Mouse (Mus musculus) heart, embryonic 10.5 days (tissue): ENCODE data around the gene Atxn2l. TPM values are rescaled to one million over a fixed set of nuclear protein-coding genes. Genes with fewer than 3 reads are reported as not detected.
"Not testable (repeated sequence)": the region's sequence is repeated elsewhere in the genome, so short reads cannot be mapped to it uniquely, and the experiment has no call there.

Experiments
- DNase-seq: peaks from one replicate; pipeline ENCODE4 v3.0.0-alpha.2; 2017; ENCODE audit warnings: low spot score
- H3K27ac ChIP-seq: fragments of 300-500 bp; sonication (generic); 2 replicates; pipeline ENCODE4 v1.5.1; 2016; ENCODE audit warnings: mild to moderate bottlenecking
- H3K27me3 ChIP-seq: fragments of 300-500 bp; sonication (generic); 2 replicates; pipeline ENCODE4 v1.6.1; 2016; ENCODE audit warnings: mild to moderate bottlenecking; ENCODE audit not compliant: poor library complexity, insufficient read depth, severe bottlenecking
- H3K36me3 ChIP-seq: fragments of 300-500 bp; sonication (generic); 2 replicates; pipeline ENCODE4 v1.6.1; 2016; ENCODE audit warnings: mild to moderate bottlenecking, moderate library complexity
- H3K4me1 ChIP-seq: fragments of 300-500 bp; sonication (generic); 2 replicates; pipeline ENCODE4 v1.6.1; 2016; ENCODE audit warnings: mild to moderate bottlenecking
- H3K4me3 ChIP-seq: fragments of 300-500 bp; sonication (generic); 2 replicates; pipeline ENCODE4 v1.5.1; 2016; ENCODE audit warnings: mild to moderate bottlenecking, moderate library complexity
- H3K9me3 ChIP-seq: fragments of 300-500 bp; sonication (generic); 2 replicates; pipeline ENCODE4 v1.6.1; 2016; ENCODE audit warnings: mild to moderate bottlenecking, moderate library complexity
- WGBS: fragments of 180-500 bp; shearing (Covaris S2); methylation state at CpG from one replicate; pipeline ENCODE4 v1.1.7; 2016; 5-methylcytosine and 5-hydroxymethylcytosine counted together
- polyA plus RNA-seq: library from polyadenylated mRNA; unstranded; fragments of >200 nt; fragmentation: Nextera tagmentation; extraction: Ambion mirVana; gene quantifications from 2 replicates; pipeline ENCODE4 v1.2.1, GENCODE M21; 2016

Atxn2l gene
- polyA plus RNA-seq, 1 experiment from 2014 or later: 52.3 TPM

DNA sequence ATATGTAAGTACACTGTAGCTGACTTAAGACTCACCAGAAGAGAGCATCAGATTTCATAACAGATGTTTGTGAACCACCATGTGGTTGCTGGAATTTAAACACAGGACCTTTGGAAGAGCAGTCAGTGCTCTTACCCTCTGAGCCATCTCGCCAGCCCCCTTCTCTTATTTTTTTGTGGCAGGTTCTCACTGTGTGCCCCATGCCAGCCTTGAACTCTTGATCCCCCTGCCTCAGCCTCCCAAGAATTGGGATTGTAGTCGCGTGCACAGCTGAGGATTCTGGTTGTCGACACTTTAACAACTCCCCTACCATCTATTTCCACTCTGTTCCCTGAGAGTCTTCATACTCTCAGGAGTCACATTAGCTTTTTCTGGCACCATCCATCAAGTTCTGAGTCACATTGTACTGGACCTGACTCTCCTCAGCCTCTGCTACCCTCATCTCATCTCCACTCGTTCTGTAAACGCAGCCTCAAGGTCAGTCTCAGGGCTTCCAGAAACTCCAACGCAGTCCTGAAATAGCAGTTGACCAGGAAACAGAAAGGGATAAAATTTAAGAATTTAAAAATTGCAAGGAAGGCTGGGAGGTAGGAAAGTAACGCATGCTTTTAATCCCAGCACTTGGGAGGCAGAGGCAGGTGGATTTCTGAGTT, 4.0 kb upstream of the Atxn2l start:
- no peaks in the 10 kb centered on the region for H3K9me3 ChIP-seq
- H3K4me3 ChIP-seq: no peak overlapping the region
- H3K27me3 ChIP-seq: no peaks in the 10 kb centered on the region
- no peak for DNase-seq
- H3K36me3 ChIP-seq: no peaks in the 10 kb centered on the region
- WGBS: 82% methylated on average over 8 of the region's 8 CpGs
- H3K4me1 ChIP-seq: peaks cover 5% of the 10 kb centered on the region; the same call in 1 of the 2 replicates
- H3K27ac ChIP-seq: no peak overlapping the region

DNA sequence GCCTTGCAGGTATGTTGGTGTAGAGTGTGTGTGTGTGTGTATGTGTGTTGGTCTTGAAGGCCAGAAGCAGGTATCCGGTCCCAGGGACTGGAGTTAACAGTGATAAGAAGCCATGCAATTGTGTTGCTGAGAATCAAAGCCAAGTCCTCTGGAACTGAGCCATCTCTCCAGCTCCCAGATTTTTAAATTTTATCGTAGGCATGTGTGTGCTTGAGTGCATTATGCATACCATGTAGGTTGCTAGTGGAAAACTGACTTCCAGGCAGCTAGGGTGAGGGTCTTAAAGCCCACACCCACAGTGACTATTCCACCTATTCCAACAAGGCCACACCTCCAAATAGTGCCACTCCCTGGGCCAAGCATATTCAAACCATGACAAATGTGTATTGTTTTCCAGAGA, 1.7 kb upstream of the Atxn2l start:
- H3K4me1 ChIP-seq: peaks cover 11% of the 10 kb centered on the region; the same call in 1 of the 2 replicates
- H3K36me3 ChIP-seq: peaks cover 14% of the 10 kb centered on the region
- no peaks in the 10 kb centered on the region for H3K27me3 ChIP-seq
- no peak overlapping the region for H3K27ac ChIP-seq
- no peak overlapping the region for H3K4me3 ChIP-seq
- no peak for DNase-seq
- WGBS: 75% methylated on average over 2 of the region's 2 CpGs
- no peaks in the 10 kb centered on the region for H3K9me3 ChIP-seq

DNA sequence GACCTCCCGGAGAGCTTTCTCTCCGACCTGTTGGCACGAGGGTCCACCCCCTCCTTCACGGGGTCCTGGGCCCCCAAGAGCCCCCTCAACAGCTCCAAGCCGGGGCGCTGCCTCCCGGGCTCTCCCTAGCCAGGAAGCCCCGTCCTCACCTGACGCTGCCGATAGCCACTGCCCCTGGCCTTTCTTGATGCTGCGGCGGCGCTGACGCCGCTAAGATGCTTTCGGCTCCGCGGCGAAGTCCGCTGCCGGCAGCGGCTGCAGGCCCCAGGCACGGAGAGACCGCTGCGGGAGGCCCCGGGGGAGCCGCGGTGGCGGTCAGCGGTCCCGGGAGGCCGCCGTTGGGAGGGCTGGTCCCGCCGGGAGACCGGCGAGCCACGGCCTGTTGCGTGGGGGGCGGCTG, 486 bp downstream of the Atxn2l start:
- no peaks in the 10 kb centered on the region for H3K27me3 ChIP-seq
- peaks cover 35% of the 10 kb centered on the region for H3K36me3 ChIP-seq
- under 1% methylated on average over 40 of the region's 40 CpGs for WGBS
- H3K4me1 ChIP-seq: peaks cover 11% of the 10 kb centered on the region; the same call in 1 of the 2 replicates
- no peaks in the 10 kb centered on the region for H3K9me3 ChIP-seq
- DNase-seq: peak; percentile 77
- H3K27ac ChIP-seq: peak overlapping the region; percentile 100
- peak overlapping the region; percentile 100 for H3K4me3 ChIP-seq

DNA sequence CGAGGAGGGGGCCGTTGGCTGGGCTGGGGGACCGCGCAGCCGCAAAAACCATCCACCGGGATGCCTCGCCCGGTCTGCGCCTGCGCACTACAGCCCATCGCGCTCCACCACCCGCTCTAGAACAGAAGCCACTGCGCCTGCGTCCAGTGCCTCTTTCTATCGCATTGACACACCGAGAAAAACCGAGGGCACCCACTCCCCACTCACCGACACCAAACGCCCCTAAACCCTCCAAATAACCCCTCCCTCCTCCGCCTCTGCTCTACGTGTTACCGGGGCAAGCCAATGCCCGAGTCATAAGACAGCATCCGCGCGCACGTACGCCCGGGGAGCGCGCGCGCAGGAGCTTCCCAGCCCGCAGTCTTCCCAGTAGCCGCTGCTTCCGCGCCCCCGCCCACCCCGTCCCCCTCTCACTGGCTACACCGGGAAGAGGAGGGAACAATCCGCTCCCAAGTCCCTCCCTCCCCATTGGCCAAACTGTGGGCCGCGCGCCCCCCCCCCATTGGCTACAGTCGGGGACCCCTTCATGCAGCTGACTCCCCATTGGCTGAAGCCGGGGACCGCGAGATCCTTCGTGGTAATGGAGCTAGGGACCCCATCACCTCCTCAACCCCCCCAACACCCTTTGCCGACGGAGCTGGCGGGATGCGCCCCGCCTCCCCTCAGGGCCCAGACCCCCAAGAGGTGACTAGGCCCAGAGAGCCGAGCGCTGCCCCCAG, 1.1 kb downstream of the Atxn2l start:
- Histone ChIP-seq H3K27me3 (no peaks in the 10 kb centered on the region), H3K36me3 (peaks cover 41% of the 10 kb centered on the region), H3K27ac (peak overlapping the region; percentile 100), H3K4me3 (peak overlapping the region; percentile 100), H3K4me1 (peaks cover 11% of the 10 kb centered on the region; the same call in 1 of the 2 replicates), H3K9me3 (no peaks in the 10 kb centered on the region)
- under 1% methylated on average over 53 of the region's 57 CpGs for WGBS
- peak; percentile 99 for DNase-seq

DNA sequence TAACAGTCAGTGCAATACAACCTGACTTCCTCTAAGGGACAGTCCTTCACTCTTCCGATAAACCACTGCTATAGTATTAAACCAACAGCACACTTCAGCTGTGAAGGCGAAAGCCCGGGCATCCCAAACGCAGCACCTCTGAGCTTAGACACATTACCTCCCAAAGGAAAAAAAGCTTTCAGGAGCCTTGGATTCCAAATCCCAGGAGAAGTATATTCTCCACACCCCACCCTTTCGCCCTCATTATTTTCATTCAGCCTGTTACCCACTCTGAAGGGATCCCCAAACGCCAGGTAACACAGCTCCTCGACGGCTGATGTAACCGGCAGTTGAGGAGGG, 1.6 kb downstream of the Atxn2l start:
- WGBS: 5% methylated on average over 9 of the region's 9 CpGs
- peak; percentile 75 for DNase-seq
- peak overlapping the region; percentile 100 for H3K27ac ChIP-seq
- H3K36me3 ChIP-seq: peaks cover 46% of the 10 kb centered on the region
- peaks cover 11% of the 10 kb centered on the region; the same call in 1 of the 2 replicates for H3K4me1 ChIP-seq
- no peaks in the 10 kb centered on the region for H3K27me3 ChIP-seq
- H3K4me3 ChIP-seq: peak overlapping the region; percentile 100
- H3K9me3 ChIP-seq: no peaks in the 10 kb centered on the region

DNA sequence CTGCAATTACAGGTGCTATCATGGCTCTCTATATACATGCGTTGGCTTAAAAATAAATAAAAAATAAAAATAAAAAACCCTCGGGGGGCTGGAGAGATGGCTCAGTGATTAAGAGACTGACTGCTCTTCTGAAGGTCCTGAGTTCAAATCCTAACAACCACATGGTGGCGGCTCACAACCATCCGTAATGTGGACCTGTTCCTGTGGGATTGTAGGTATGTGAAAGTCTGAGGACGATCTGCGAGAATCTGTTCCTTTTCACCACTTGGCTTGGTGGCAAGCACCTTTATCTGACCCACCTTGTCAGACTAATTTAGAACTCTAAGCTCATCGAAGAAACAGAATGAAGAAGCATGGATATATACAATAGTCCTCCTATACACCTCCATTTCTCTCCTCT, 3.8 kb downstream of the Atxn2l start:
- WGBS: 93% methylated on average over 7 of the region's 7 CpGs
- peaks cover 69% of the 10 kb centered on the region for H3K36me3 ChIP-seq
- no peak overlapping the region for H3K4me3 ChIP-seq
- DNase-seq: no peak
- peaks cover 11% of the 10 kb centered on the region; the same call in 1 of the 2 replicates for H3K4me1 ChIP-seq
- no peaks in the 10 kb centered on the region for H3K9me3 ChIP-seq
- no peaks in the 10 kb centered on the region for H3K27me3 ChIP-seq
- H3K27ac ChIP-seq: no peak overlapping the region

DNA sequence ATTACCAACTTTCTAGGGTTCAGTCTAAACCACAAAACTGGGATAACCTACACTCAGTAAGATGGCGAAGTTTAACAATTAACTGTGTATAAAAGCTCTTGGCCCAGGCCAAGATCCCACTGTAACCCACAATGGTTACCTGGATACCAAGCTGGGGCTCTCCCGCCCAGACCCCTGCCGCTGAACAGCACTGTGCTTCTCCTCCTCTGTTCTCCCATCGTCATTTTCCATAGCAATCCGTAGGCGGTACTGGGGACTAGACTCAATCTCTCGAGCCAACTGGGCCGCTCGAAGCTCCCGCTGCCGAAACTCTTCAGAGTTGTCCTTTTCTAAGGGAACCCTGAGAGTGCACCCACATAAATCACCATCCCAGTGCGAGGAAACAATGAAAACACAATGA, 5.3 kb downstream of the Atxn2l start:
- Histone ChIP-seq H3K27me3 (no peaks in the 10 kb centered on the region), H3K9me3 (no peaks in the 10 kb centered on the region), H3K27ac (no peak overlapping the region), H3K36me3 (peaks cover 83% of the 10 kb centered on the region), H3K4me1 (peaks cover 6% of the 10 kb centered on the region; the same call in 1 of the 2 replicates), H3K4me3 (no peak overlapping the region)
- no peak for DNase-seq
- 94% methylated on average over 12 of the region's 12 CpGs for WGBS

DNA sequence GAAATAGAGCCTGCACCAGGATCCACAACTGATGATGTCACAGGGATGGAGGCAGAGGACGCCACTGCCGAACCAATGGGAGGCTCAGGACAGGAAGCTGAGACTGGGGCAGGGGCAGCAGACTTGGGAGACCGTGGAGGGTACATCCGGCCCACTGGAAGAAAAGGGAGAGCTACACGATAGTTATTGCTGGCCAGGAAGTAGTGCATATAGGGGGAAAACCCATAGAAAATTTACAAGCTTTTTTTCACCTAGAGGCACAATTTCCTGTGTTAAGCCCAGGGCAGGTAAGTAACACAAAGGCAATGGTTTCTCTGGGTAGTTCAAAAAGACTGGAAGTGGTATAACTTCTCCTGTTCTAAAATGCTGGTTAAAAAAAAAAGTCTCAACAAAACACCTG, 6.8 kb downstream of the Atxn2l start:
- Histone ChIP-seq H3K27ac (no peak overlapping the region), H3K27me3 (no peaks in the 10 kb centered on the region), H3K36me3 (peaks cover 97% of the 10 kb centered on the region), H3K4me1 (peaks cover 6% of the 10 kb centered on the region; the same call in 1 of the 2 replicates), H3K4me3 (no peak overlapping the region), H3K9me3 (no peaks in the 10 kb centered on the region)
- WGBS: 90% methylated on average over 5 of the region's 5 CpGs
- no peak for DNase-seq

DNA sequence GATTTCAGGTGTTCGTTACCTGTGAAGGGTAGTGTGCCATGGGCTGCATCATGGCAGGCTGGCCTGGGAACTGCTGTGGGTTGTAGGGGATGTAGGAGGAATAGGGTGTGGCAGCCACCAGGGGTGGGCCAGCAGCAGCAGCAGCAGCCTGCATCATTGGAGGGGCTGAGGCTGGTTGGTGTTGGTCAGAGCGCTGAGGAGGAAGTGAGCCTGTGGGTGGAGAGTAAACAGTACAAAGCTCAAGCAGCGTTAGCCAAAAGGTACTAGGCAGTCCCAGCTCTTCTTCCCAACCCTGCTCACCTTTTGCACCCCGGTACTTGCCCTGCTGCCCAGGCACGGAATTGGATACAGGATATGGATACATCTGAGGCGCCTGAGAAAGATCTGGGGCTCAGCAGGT, 9.1 kb downstream of the Atxn2l start:
- no peaks in the 10 kb centered on the region for H3K27me3 ChIP-seq
- H3K9me3 ChIP-seq: no peaks in the 10 kb centered on the region
- DNase-seq: no peak
- no peak overlapping the region for H3K4me3 ChIP-seq
- H3K27ac ChIP-seq: no peak overlapping the region
- peaks cover 97% of the 10 kb centered on the region for H3K36me3 ChIP-seq
- WGBS: 96% methylated on average over 6 of the region's 6 CpGs
- no peaks in the 10 kb centered on the region for H3K4me1 ChIP-seq

DNA sequence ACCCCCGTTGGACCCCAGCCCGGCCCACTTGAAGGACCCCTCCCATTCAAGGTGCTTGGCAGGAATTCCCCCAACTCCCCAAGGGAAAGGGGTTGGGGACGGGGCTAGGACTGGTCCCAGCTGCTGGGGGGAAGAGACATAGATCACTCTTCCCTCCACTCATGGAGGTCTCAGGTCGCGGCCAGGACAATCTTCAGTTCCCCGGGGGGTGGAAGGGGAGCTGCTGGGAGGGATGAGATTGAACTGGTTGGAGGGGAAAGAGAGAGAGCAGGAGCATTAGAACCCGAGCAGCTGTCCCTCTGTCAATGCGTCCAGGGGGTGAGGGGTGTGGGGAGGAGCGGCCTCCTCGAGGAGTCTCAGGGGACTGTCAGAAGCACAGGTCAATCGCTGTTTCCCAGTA, 11.3 kb downstream of the Atxn2l start:
- H3K27ac ChIP-seq: no peak overlapping the region
- H3K9me3 ChIP-seq: no peaks in the 10 kb centered on the region

DNA sequence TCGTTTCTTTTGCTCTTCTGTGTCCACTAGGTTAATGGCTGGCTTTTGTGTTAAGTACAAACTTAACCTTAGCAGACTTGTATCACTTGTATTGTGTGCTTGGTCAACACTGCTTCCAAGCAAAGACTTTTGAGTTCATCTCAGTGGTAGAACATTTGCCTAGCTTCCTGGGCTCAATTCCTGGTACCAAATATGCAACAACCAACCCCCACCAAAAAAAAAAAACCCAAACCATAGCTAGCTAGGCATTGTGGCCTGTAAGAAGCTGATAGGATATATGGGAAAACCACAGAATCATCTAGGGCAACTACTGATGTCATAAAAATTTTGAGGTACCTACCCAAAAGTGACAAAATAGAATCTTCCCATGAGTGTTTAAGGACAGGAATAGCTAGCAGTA, 12.2 kb downstream of the Atxn2l start:
- no peak for DNase-seq
- WGBS: 75% methylated on average over 1 of the region's 1 CpGs

More for the DNA sequence above, 11.3 kb downstream of the Atxn2l start:
- peaks cover 7% of the 10 kb centered on the region for H3K4me1 ChIP-seq
- no peak for DNase-seq
- H3K27me3 ChIP-seq: no peaks in the 10 kb centered on the region
- 59% methylated on average over 11 of the region's 11 CpGs for WGBS
- H3K36me3 ChIP-seq: peaks cover 84% of the 10 kb centered on the region
- H3K4me3 ChIP-seq: no peak overlapping the region

DNA sequence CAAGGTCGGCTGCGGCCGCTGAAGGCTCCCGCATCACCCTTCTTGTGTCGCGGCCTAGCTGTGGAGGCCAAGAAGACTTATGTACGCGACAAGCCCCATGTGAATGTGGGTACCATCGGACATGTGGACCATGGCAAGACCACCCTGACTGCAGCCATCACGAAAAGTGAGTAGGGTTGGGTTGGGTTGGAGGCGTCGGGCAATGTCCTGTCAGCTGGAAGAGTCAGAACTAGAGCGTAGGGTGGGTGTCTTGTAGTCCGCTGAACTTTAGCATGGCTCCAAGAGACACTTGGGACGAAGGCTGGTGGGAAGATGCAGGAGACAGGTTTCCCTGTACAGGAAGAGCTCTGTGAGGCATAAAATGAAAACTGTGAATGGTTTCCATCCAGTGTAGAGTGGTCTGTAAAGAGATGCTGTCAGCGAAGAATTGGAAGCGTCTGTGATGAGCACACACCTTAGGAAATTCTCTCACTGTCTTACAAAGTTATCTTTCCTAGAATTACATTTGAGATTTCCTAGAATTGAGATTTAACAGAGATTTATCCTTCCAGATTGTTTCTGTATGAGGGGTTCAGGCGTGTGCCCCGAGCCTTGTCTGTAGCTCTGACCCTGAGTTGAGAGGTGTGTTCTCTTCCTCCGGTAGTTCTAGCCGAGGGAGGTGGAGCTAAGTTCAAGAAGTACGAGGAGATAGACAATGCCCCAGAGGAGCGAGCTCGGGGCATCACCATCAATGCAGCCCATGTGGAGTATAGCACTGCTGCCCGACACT, 15.4 kb downstream of the Atxn2l start:
- H3K4me1 ChIP-seq: peaks cover 11% of the 10 kb centered on the region
- DNase-seq: peak; percentile 70
- H3K4me3 ChIP-seq: peak overlapping the region; percentile 81
- peak overlapping the region; percentile 84; the same call in 1 of the 2 replicates for H3K27ac ChIP-seq
- peaks cover 42% of the 10 kb centered on the region for H3K36me3 ChIP-seq
- H3K27me3 ChIP-seq, H3K9me3 ChIP-seq: not testable (repeated sequence)
- 14% methylated on average over 25 of the region's 25 CpGs for WGBS

More for the DNA sequence above, 12.2 kb downstream of the Atxn2l start:
- Histone ChIP-seq H3K9me3 (no peaks in the 10 kb centered on the region), H3K27ac (no peak overlapping the region), H3K36me3 (peaks cover 74% of the 10 kb centered on the region), H3K4me3 (no peak overlapping the region), H3K27me3 (no peaks in the 10 kb centered on the region), H3K4me1 (peaks cover 7% of the 10 kb centered on the region)

DNA sequence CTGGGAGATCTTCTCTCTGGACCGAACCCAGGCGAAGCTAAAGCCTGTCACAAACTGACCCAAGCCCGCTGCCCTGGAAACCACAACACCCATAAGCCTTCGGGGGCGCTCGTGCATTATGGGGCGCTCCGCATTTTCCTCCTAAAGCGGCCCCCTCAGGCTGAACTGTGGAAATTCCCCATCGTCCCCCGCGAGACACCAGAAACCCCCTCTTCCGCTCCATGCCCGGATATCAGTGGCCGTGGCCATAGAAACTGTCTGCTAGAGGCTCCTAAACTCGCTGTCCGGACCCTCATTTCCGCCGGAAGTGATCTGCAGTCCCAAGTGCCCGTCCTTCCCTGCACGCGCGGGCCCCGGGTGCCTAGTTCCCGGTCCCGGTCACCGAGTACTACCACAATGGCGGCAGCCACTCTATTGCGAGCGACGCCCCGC, 16.2 kb downstream of the Atxn2l start, which contains the start of gene Tufm:
TSS of gene Tufm (plus strand) at position 310 of the 432 bp plus-strand sequence.
- Histone ChIP-seq H3K4me1 (peaks cover 16% of the 10 kb centered on the region), H3K36me3 (peaks cover 35% of the 10 kb centered on the region), H3K27ac (peak within 1 kb of the TSS; percentile 84), H3K27me3 (no peaks in the 10 kb centered on the region), H3K9me3 (no peaks in the 10 kb centered on the region), H3K4me3 (peak within 1 kb of the TSS; percentile 81)
- under 1% methylated on average over 32 of the region's 32 CpGs for WGBS
- DNase-seq: peak; percentile 100
